Mouse (Mus musculus) left cerebral cortex, adult 9 months (tissue): ENCODE measurements around the gene Evi5.
A peak's percentile ranks its signal among the peaks of the same experiment; 100 is the strongest.

ENCODE experiments used
- DNase-seq, 2 experiments: peaks; one replicate each; pipeline ENCODE4 v3.0.0; 2022; ENCODE audit warnings: low spot score in 2 of 2

The Evi5 gene

DNA sequence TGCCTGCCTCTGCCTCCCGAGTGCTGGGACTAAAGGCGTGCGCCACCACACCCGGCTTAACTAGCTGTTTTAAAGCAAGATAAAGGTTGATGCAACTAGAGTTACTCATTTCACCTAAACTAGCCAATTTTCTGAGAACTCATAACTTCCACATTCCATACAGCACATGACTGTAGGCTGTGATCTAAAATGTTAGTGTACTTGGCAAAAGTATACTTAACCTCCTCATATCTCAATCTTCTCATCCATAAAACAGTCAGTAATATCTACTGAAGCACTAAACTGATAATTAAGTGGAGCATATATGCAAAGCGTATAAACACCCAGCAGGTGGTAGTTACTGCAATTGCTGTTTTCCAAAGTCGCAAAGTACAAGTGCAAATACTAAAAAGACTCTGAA, 1.6 kb downstream of the Evi5 start:
- DNase-seq, result no peak

GRCm38 (mm10) chr5:107869701-107870100, 5.2 kb downstream of the Evi5 start:
- no peak for DNase-seq

- DNase-seq, result peak; percentile 59 to 86
Observed at GRCm38 (mm10) chr5:107868905-107869424, 5.9 kb downstream of the Evi5 start.

GRCm38 (mm10) chr5:107867970-107868904, 6.7 kb downstream of the Evi5 start:
- no peak for DNase-seq

GRCm38 (mm10) chr5:107866127-107867126, 8.5 kb downstream of the Evi5 start:
- DNase-seq, result no peak

- no peak for DNase-seq
Observed at GRCm38 (mm10) chr5:107863971-107864370, 10.9 kb downstream of the Evi5 start.

DNA sequence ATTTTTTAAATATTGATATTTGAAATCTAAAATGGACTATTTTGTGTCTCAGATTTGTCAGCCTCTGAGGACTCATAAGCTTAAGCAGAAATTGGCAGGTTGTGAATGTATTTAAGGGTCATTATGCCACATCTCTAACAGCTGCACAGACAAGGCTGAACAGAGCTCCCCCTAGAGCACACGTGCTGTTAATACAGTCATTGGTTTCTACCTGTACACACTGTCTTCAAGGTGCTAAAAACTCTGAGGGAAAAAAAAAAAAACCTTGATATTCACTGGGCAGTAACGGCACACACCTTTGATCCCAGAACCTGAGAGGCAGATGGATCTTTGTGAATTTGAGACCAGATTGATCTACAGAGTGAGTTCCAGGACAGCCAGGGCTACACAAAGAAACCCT, 15.9 kb downstream of the Evi5 start:
- no peak for DNase-seq

GRCm38 (mm10) chr5:107855546-107855945, 19.4 kb downstream of the Evi5 start:
- DNase-seq, result no peak

- no peak for DNase-seq
Observed at GRCm38 (mm10) chr5:107854556-107854955, 20.4 kb downstream of the Evi5 start.

GRCm38 (mm10) chr5:107853807-107854206, 21.1 kb downstream of the Evi5 start:
- DNase-seq, result no peak

- no peak for DNase-seq
Observed at GRCm38 (mm10) chr5:107848964-107849363, 25.9 kb downstream of the Evi5 start.

DNA sequence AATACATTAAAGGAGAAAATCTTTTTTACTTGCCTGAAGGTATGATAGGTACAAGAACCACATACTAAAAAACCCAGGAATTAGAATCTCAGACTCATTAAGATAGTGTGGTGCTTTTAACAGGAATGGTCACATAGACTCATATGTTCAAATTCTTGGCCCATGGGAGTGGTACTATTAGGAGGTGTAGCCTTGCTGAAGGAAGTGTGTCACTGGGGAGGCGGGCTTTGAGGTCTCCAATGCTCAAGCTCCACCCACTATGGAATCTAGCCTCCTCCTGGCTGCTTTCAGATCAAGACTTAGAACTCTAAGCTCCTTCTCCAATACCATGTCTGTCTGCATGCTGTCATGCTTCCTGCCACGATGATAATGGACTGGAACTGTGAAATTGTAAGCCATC, 27.1 kb downstream of the Evi5 start:
- no peak for DNase-seq

DNA sequence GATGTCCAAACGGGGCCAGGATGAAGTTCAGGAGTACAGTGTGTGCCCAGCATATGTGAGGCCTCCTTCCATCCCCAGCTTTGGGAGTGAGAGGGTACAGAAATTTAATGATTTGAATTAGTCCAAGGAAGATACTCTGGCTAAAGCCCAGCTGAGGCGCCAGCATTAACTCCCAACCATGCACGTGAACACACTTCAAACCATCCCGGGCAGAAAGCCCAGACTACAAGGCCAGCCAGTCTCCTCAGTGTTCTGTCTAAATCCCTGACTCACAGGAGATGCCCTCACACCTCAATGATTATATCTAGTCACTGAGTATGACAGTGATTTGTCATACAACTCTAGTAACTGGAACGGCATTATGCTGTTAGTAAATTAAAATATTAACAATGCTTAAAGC, 27.6 kb downstream of the Evi5 start:
- no peak for DNase-seq

DNA sequence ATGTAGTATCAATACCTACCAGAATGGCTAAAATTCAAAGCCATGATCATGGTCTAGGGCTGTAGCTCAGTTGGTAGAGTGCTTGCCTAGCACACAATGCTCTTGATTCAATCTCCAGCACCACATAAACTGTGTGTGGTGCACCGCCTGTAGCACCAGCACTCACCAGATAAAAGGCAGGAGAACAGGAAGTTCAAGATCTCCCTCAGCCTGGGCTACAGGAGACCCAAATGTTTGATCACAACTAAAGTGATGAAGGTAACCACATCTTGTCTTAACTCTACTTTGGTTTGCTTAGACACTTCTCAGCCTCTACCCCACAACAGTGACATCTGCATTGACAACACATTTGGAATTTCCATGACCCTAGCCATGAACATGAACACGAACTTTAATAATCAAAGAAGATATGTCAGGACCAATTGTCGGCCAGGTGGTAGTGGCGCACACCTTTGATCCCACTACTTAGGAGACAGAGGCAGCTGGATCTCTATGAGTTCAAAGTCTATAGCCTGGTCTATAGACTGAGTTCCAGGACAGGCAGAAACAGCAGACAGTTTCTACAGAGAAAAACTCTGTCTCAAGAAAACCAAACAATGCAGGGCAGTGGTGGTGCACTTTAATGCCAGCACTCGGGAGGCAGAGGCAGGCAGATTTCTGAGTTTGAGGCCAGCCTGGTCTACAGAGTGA, 34.2 kb downstream of the Evi5 start:
- no peak for DNase-seq

DNA sequence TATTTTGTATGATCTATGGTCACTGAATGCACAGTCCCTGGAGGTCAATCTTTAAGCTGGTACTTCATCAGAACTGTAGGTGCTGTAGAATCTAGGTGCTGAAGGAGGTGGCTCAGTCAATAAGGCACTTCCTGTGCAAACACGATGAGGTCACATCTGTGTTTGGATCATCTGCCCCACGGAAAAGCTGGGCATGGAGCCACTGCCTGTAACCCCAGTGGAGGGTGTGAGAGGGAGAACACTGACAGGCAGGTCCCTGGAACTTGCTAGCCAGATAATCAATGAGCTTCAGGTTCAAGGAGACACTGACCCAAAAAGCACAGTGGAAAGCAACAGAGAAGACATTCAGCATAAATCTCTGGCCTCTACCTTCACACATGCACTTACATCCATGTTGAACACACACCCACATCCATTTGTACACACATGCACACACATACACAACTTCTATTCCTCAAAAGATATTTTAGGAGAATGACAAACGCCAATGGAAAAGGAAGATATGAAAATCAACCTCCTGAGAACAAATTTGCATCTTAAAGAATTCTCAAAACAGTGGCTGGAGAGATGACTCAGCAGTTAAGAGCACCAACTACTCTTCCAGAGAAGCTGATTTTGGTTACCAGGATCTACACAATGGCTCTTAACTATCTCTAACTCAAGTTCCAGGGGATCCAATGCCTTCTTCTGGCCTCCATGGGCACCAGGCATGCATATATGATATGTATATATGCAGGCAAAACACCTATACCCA, 35.8 kb downstream of the Evi5 start:
- no peak for DNase-seq

GRCm38 (mm10) chr5:107834287-107834686, 40.6 kb downstream of the Evi5 start:
- no peak for DNase-seq

GRCm38 (mm10) chr5:107831351-107831750, 43.6 kb downstream of the Evi5 start:
- no peak for DNase-seq

- DNase-seq, result no peak
Observed at GRCm38 (mm10) chr5:107829998-107830560, 44.8 kb downstream of the Evi5 start, which contains the start of gene Ube2d2b. Ube2d2b (plus strand) TSS chr5:107830099.

- DNase-seq, result no peak
Observed at GRCm38 (mm10) chr5:107822521-107822920, 52.4 kb downstream of the Evi5 start.

DNA sequence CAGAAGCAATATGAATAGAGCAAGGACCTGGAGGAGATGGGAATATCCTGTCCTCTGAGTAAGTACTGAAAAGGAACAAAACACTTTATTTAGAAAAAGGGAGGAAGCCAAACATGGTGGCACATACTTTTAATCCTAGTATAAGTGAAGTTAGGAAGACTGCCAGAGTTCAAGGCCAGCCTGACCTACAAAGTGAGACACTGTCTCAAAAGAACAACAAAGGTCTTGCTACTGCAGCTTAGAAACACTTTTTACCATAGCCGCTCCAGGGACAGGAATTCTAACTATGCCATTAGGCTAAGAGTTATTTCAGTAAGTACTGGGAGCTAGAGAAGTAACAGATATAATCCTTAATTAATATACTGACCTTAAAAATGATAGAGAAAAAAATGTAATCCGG, 60.3 kb downstream of the Evi5 start:
- no peak for DNase-seq
